Comparison of ENCODE assay signal across 8 mouse cellular contexts in genomic region chr4:21930971-21931771, GRCm38 (mm10). TPM values are rescaled to one million over a fixed set of nuclear protein-coding genes. Genes with fewer than 3 reads are reported as not detected.
DNase-seq lines count a peak whose midpoint lies in the region; ATAC-seq and TF ChIP-seq lines count a peak whose summit lies in the region.

Faxc (plus strand) TSS chr4:21931329.

- peaks cover under 1% of the 10 kb centered on the region; the same call in 1 of the 2 replicates for H3K36me3 ChIP-seq in embryonic facial prominence, embryonic 15.5 days
- no peaks in the 10 kb centered on the region for H3K36me3 ChIP-seq in heart, embryonic 10.5 days
- H3K36me3 ChIP-seq in limb, embryonic 14.5 days (ENCODE audit: control insufficient read depth, insufficient read depth, low read length): 0 out of 2 replicates have a peak, but pooled peaks cover under 1% of the 10 kb centered on the region
- no peaks in the 10 kb centered on the region for H3K36me3 ChIP-seq in midbrain, postnatal 0 days (ENCODE audit: insufficient read depth, low read length)

- no peak within 1 kb of the TSS for H3K27ac ChIP-seq in bone marrow, adult 2 months (ENCODE audit: control insufficient read depth, insufficient read depth, low read depth, low read length, poor library complexity)
- peak within 1 kb of the TSS; percentile 78 for H3K27ac ChIP-seq in embryonic facial prominence, embryonic 15.5 days (replicated peaks)
- H3K27ac ChIP-seq in heart, embryonic 10.5 days: peak within 1 kb of the TSS; percentile 95
- H3K27ac ChIP-seq in limb, embryonic 14.5 days (replicated peaks; ENCODE audit: low read depth, low read length): peak within 1 kb of the TSS; percentile 84
- peak within 1 kb of the TSS; percentile 99 for H3K27ac ChIP-seq in midbrain, postnatal 0 days (ENCODE audit: low read depth, low read length)

- H3K27me3 ChIP-seq in embryonic facial prominence, embryonic 15.5 days: no peaks in the 10 kb centered on the region
- no peaks in the 10 kb centered on the region for H3K27me3 ChIP-seq in heart, embryonic 10.5 days (ENCODE audit: insufficient read depth, poor library complexity, severe bottlenecking)
- H3K27me3 ChIP-seq in limb, embryonic 14.5 days (ENCODE audit: control insufficient read depth, insufficient read depth, low read length): no peaks in the 10 kb centered on the region
- H3K27me3 ChIP-seq in midbrain, postnatal 0 days (ENCODE audit: insufficient read depth, low read length): no peaks in the 10 kb centered on the region

- TF ChIP-seq POLR2A in bone marrow, adult 2 months (IDR thresholded peaks at IDR 0.05; ENCODE audit: borderline replicate concordance, control insufficient read depth, low read depth, low read length): no peak
- peak; percentile 76; the same call in 1 of the 2 replicates for TF ChIP-seq POLR2A in limb, embryonic 14.5 days (IDR thresholded peaks at IDR 0.05; ENCODE audit: borderline replicate concordance, extremely low read depth, insufficient read depth, insufficient read length)

- H3K4me2 ChIP-seq in embryonic facial prominence, embryonic 15.5 days (replicated peaks): peak within 1 kb of the TSS; percentile 87
- peak within 1 kb of the TSS; percentile 87 for H3K4me2 ChIP-seq in limb, embryonic 14.5 days (replicated peaks; ENCODE audit: low read depth, low read length, severe bottlenecking)
- H3K4me2 ChIP-seq in midbrain, postnatal 0 days (ENCODE audit: low read depth, low read length, poor library complexity, severe bottlenecking): peak within 1 kb of the TSS; percentile 63

- H3K4me1 ChIP-seq in bone marrow, adult 2 months (ENCODE audit: control insufficient read depth, insufficient read depth, low read length): no peaks in the 10 kb centered on the region
- H3K4me1 ChIP-seq in embryonic facial prominence, embryonic 15.5 days: peaks cover 20% of the 10 kb centered on the region
- H3K4me1 ChIP-seq in heart, embryonic 10.5 days: 0 out of 2 replicates have a peak, but pooled peaks cover 9% of the 10 kb centered on the region
- peaks cover 11% of the 10 kb centered on the region for H3K4me1 ChIP-seq in limb, embryonic 14.5 days (ENCODE audit: control insufficient read depth, insufficient read depth, low read length)
- peaks cover 12% of the 10 kb centered on the region; the same call in 1 of the 2 replicates for H3K4me1 ChIP-seq in midbrain, postnatal 0 days (ENCODE audit: insufficient read depth, low read length)

- H3K9ac ChIP-seq in embryonic facial prominence, embryonic 15.5 days: peak within 1 kb of the TSS; percentile 79
- H3K9ac ChIP-seq in limb, embryonic 14.5 days (ENCODE audit: low read depth, low read length, severe bottlenecking): peak within 1 kb of the TSS; percentile 97
- H3K9ac ChIP-seq in midbrain, postnatal 0 days (replicated peaks; ENCODE audit: low read length, poor library complexity, severe bottlenecking): peak within 1 kb of the TSS; percentile 95

- peak within 1 kb of the TSS; percentile 20 for H3K4me3 ChIP-seq in bone marrow, adult 2 months (replicated peaks; ENCODE audit: control insufficient read depth, low read depth, low read length)
- H3K4me3 ChIP-seq in embryonic facial prominence, embryonic 15.5 days (replicated peaks): peak within 1 kb of the TSS; percentile 78
- H3K4me3 ChIP-seq in heart, embryonic 10.5 days: peak within 1 kb of the TSS; percentile 79
- peak within 1 kb of the TSS; percentile 85 for H3K4me3 ChIP-seq in limb, embryonic 14.5 days (replicated peaks; ENCODE audit: low read length)
- peak within 1 kb of the TSS; percentile 71 for H3K4me3 ChIP-seq in midbrain, postnatal 0 days (ENCODE audit: low read depth, low read length)

- WGBS in bone marrow, adult 2 months: 1% methylated on average over 81 of the region's 83 CpGs
- under 1% methylated on average over 80 of the region's 83 CpGs for WGBS in embryonic facial prominence, embryonic 15.5 days
- WGBS in heart, embryonic 10.5 days: under 1% methylated on average over 83 of the region's 83 CpGs
- under 1% methylated on average over 60 of the region's 83 CpGs for WGBS in limb, embryonic 14.5 days
- WGBS in midbrain, postnatal 0 days: 0% methylated on average over 51 of the region's 83 CpGs

- H3K9me3 ChIP-seq in embryonic facial prominence, embryonic 15.5 days (replicated peaks): no peaks in the 10 kb centered on the region
- no peaks in the 10 kb centered on the region for H3K9me3 ChIP-seq in heart, embryonic 10.5 days
- no peaks in the 10 kb centered on the region for H3K9me3 ChIP-seq in limb, embryonic 14.5 days (ENCODE audit: control insufficient read depth, low read length)
- H3K9me3 ChIP-seq in midbrain, postnatal 0 days (ENCODE audit: low read length): no peaks in the 10 kb centered on the region

- no peak for TF ChIP-seq CTCF in bone marrow, adult 2 months (IDR thresholded peaks at IDR 0.05; ENCODE audit: control insufficient read depth, insufficient read depth, low read length)
- no peak for TF ChIP-seq CTCF in midbrain, postnatal 0 days (IDR thresholded peaks at IDR 0.05)

- peak; percentile 34 for DNase-seq in 3T3-L1 (ENCODE audit: low read depth, low spot score)
- no peak for DNase-seq in heart, embryonic 10.5 days (ENCODE audit: low spot score)
- peak; percentile 8 for DNase-seq in kidney, adult 9 months
- DNase-seq in limb, embryonic 14.5 days (ENCODE audit: low spot score): peak; percentile 25
- DNase-seq in midbrain, postnatal 0 days (ENCODE audit: low spot score): peak; percentile 78
- peak; percentile 48 for DNase-seq in testis, postnatal 14 days (ENCODE audit: low spot score)

- ATAC-seq in embryonic facial prominence, embryonic 15.5 days (ENCODE audit: insufficient number of reproducible peaks, low FRiP score, low TSS enrichment, low read depth): peak; percentile 86
- ATAC-seq in limb, embryonic 14.5 days (ENCODE audit: low FRiP score, low read depth): peak; percentile 89
- peak; percentile 85 for ATAC-seq in midbrain, postnatal 0 days (ENCODE audit: low FRiP score)

RNA-seq across cellular contexts. Expression of gene Faxc, which starts in this region (rescaled TPM):
- 0.75 TPM in 1 of 2 replicates, not detected in the other for polyA plus RNA-seq in bone marrow, adult 2 months (2011; ENCODE audit: insufficient read depth, insufficient read length, low replicate concordance, missing spikeins)
- 4.9 and 5.6 TPM in 2 replicates for polyA plus RNA-seq in embryonic facial prominence, embryonic 15.5 days (2015; fragmentation: Nextera tagmentation; extraction: Ambion mirVana)
- polyA plus RNA-seq in heart, embryonic 10.5 days (2016; fragmentation: Nextera tagmentation; extraction: Ambion mirVana): 3.9 and 4.4 TPM in 2 replicates
- 11.5 and 13.6 TPM in 2 replicates for polyA plus RNA-seq in limb, embryonic 14.5 days (2012; rRNA removed)
- 7.0 and 10.0 TPM in 2 replicates for polyA plus RNA-seq in limb, embryonic 14.5 days (2014; fragmentation: Nextera tagmentation; extraction: Ambion mirVana)
- 64.0 and 91.3 TPM in 2 replicates for total RNA-seq in midbrain, postnatal 0 days (2014; rRNA removed)
- 10.8 and 12.2 TPM in 2 replicates for polyA plus RNA-seq in midbrain, postnatal 0 days (2015; fragmentation: Nextera tagmentation; extraction: Ambion mirVana)

Comparison
In these comparisons a context has a peak if more than half of its experiments do, and no peak if none do; other contexts are left out.
1. H3K4me3 ChIP-seq: peak in every context shown above with its lines; median percentile 85 in limb, embryonic 14.5 days; 79 in heart, embryonic 10.5 days; 78 in embryonic facial prominence, embryonic 15.5 days; 71 in midbrain, postnatal 0 days; 20 in bone marrow, adult 2 months.